Mouse (Mus musculus): ENCODE results near the gene Hoxc5.
A peak's percentile ranks its signal among the peaks of the same experiment; 100 is the strongest.

The Hoxc5 gene

DNA sequence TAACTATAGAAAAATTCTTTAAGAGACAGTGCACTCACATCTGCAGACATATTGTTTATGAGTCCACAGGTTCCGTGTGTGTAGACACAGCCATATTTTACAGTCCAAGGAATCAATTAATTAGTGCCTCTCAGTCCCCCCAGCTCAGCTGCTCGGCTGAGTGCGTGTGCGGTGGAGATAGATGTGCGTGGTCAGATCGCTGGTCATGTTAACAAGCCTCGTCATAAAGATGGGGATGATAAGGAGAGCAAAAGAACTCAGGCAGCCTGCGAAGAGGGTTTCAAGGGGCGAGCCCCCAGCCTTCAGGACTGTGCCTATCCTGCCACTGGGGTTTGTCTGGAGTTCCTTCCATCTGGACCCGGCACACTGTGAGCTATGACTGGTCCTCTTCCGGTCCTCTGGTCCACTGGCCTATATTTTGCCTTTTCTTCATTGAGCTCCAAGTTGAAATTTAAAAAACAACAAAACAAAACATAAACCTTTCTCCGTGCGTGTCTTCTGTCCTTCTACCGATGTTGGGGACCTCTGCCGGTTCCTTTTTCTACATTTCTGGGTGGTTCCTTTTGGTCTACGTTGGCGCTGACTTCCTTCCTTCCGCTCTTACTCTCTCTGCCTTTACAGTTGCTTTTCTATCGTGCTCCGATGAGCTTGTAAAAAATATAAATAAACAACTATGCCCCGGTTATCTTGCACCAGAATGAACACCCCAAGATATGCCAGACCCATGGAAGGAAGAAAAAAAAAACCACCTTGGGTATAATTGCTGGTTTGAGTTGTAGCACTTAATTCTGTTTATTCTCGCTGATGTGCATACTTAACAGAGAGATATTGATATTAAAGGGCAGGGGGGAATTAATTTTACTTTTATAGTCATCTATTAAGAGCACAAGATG is 21.8 kb upstream of the Hoxc5 start:
- peak in 1 of 2 experiments; percentile 24 for DNase-seq

DNA sequence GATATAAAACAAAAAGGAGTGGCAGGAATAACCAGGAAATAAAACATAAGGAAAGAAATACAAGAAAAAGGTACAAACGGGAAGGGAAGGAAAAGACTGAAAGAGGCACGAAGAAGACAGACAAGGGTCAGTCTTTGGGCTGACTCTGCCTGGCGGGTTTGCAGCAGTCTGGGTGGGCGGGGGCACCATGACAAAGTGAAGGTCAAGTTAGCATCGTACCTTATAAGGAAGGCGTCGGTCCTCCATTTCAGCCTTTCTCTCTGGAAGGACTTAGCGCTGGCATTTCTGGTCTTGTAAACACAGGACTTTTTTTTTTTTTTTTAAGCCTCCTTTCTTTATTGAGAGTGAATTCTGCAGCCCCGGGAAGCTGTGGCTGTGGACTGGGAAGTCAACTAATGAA is 20.0 kb upstream of the Hoxc5 start:
- peak in 1 of 2 experiments; percentile 23 for DNase-seq

DNA sequence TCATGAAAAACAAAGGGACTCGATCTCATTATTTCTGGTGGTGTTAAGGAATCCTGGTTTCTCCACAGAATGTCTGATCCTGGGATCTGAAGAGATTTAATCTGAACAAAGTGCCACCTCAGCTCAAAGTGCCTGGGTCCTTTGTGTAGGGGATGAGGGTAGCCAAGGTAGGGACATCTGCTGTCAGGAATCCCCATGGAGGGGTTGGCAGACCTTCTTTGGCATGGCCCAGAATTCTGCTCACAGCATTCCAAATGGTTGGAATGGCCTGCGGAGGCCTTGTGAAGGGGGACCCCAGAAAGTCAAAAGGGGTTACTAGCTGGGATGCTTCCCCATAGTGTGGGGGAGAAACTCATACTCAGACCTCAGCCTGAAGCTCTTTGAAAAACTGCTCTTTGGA is 18.4 kb upstream of the Hoxc5 start:
- no peak for DNase-seq

DNA sequence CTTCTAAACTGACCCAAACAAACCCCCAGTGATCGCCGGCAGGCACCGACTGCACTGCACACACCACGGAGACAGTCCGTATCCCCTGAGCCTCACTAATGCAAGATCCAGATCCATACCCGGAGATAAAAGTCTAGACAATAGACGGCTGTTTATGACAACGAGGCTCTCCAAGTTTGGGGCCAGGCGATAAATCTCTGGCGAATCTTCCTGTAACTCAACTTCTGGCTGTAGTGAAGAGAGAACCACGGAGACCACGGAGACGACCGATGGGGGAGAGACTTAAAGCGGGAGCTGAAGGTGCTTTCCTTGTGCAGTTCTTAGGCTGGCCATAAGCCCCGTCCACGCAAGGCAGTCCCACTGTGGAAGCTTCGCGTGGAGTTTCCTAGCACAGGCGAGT is 17.5 kb upstream of the Hoxc5 start:
- peak in 1 of 2 experiments; percentile 30 for DNase-seq

DNA sequence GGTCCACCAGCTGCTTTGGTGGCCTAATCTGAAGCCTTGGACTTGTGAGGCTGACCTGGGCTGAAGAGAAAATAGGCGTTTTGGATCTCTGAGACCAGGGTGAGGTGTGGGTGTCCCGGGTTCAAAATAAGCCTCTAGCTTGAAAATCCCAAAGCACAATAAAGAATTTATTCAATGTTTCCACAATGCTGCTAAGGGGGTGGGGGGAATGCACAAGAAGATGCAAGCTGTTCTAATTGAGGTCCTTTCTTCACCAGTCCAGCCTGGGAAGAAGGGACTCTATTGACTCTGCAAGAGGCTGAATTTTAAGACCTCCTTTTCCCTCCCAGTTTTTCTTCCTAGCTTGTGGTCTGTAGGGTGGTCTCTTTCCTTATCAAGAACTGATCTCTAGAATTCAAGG is 16.4 kb upstream of the Hoxc5 start:
- no peak for DNase-seq

DNA sequence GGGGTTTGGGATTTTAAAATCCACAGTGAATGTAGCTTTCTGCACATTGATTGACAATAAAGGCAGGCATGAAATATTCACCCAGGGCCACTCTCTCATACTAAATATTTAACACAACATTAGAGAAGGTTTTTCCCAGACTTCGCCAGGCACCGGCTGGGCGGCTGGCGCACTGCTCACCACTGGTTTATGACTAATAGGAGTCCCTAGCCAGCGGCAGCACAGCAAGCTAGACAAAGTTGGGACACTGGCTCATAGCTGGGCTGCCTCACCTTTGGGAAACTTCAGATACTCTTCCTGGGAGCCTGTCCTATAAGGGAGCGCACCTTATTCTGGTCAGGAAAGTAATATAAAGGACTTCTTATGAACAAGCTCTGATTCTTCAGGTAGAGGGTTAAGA is 13.7 kb upstream of the Hoxc5 start:
- DNase-seq: peak in 1 of 2 experiments; percentile 32

DNA sequence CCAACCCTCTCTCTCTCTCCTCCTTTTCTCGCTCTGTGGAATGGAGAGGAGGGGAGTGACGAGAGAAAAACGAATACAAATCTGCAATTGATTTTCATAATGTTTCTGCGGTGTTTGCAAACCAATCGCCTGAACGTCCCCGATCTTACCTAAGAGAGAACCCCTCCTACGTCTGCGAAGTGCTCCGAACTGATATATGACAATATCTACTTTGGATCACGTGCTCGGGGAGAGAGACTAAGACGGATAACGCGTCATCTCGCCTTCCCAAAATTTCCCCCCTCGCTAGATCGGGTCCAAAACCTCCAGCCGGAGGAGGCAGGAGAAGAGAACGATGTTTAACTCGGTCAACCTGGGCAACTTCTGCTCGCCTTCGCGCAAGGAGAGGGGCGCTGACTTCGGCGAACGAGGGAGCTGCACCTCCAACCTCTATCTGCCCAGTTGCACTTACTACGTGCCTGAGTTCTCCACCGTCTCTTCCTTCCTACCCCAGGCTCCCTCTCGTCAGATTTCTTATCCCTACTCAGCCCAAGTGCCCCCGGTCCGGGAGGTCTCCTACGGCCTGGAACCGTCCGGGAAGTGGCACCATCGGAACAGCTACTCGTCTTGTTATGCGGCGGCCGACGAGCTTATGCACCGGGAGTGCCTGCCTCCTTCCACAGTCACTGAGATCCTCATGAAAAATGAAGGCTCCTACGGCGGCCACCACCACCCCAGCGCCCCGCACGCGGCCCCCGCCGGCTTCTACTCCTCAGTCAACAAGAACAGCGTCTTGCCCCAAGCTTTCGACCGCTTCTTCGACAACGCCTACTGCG is 12.8 kb upstream of the Hoxc5 start, which contains the start of gene Hoxc11:
Gene Hoxc11, plus strand, starts transcription at position 236 of the 815 bp plus-strand sequence.
- DNase-seq: peak in 1 of 2 experiments; percentile 52

DNA sequence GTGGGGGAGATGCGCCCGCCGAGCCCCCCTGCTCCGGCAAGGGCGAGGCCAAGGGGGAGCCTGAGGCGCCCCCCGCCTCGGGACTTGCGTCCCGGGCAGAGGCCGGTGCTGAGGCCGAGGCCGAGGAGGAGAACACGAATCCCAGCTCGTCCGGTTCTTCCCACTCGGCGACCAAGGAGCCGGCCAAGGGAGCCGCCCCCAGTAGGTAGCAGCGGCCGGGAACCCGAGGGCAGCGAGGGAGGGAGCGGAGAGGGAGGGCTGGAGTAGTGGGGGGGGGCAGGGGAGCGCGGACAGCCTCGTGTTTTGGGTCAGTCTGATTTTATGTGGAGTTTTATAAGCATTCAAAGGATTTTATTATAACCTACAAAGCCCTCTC is 12.2 kb upstream of the Hoxc5 start:
- peak in 1 of 2 experiments; percentile 51 for DNase-seq

DNA sequence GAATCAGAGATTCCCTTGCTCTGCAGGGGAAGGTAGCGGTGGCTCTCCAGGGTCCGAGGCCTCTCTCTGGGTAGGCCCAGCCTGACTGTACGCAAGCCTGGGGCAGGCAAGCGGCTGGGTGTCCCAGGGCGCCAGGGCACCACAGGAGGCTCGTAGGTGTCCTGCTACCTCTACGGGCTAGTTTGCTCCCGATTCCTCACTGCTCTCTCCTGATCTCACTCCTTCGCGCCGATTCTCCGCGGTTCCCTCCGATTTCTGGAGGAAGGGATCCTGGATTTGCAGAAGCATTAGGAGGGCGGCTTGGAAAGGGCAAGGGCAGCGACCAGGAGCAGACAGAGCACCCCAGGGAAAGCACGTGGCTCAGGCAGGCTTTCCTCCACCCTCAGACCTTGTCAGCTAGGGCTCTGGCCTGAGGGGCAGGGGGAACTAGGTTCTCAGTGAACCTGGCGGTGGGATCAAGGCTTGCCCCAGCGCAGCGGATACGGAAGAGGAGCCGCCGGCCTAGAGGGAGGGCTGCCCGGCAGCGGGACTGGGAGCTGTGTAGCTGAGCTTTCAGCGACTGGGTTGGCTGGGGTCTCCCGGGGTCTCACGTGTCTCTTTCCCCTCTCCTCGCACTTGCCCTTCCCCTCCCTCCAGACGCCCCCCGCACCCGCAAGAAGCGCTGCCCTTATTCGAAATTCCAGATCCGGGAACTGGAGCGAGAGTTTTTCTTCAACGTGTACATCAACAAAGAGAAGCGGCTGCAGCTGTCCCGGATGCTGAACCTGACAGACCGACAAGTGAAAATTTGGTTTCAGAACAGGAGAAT is 11.2 kb upstream of the Hoxc5 start:
- peak in 1 of 2 experiments; percentile 65 for DNase-seq

DNA sequence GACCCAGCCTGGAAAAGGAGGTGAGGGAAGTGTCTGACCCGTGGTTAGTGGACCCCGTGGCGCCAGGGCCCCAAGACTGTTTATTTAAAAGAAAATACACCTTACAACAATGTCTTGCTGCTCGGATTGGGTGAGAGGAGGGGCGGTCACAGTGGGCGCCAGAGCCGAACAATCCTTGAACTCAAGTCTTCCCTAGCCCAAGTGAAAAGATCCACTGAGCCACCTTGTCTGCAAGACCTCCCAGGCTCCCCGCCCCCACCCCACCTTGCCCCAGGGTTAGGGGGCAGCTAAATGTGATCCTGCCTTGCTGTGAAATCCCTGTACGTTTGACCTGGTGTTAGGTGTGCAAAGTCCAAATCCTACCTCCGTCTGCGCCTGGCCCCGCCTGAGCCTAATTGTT is 10.3 kb upstream of the Hoxc5 start:
- peak in 1 of 2 experiments; percentile 37 for DNase-seq

DNA sequence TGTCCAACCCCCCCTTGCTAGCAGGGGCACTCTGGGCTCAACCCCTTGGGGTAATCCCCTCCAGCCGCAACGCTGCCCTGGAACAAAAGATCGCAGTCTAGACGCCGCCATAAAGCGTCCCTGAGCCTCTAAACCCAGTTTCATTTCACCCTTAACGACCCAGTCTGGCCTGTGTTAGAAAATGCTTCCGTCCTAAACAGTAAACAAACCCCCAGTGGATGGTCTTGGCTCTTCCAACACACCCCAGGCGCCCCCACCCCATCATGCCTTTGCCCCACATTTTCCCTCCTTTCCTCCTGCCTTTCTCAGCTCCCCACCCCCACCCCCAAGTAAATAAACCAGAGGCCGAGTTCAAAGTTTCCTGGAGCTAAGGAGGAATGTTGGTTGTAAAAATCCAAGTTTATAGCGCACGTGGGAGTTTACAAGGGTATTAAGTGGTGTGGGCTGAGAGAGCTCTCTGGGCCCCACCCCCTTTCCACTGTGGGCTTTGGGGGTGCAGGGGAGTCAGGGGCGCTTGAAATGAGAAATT is 7.5 kb upstream of the Hoxc5 start:
- DNase-seq: no peak

DNA sequence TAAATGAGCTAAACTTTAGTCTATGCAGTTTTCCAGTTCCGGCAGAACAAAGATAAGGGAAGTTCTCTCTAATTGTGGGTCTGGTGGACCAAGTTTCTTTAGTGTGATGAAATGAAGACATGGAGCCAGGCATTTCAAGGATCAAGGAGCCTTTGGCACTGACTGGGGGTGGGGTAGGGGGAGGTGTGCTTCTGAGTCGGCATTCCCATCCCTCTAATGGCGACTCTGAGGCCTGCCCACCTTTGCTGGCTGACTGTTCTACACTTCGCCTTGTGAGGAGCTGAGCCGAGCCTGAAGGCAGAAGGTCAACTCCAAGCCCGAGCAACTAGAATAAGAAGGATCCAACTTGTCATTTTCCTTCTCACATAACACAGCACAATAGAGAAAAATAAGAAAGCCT is 5.5 kb upstream of the Hoxc5 start:
- DNase-seq: peak in 1 of 2 experiments; percentile 62

DNA sequence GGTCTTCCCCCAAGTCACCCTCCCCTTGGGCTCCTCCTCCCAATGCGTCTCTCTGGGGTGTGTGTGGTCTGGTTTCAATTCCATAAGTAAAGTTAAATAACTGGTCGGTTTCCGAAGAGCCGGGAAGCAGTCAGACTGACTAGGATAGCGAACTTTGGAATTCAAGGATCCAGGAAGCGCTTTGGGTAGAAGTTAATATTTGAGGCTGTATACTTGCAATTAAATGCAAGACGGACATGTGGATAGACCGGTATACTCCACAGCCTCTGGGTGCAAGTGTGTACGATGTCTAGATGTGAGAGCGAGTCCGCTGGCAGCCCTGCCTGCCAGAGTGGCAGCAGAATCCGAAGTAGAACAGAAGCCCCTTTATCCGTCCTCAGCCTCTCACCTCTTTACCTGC is 4.8 kb upstream of the Hoxc5 start:
- peak in 1 of 2 experiments; percentile 34 for DNase-seq

DNA sequence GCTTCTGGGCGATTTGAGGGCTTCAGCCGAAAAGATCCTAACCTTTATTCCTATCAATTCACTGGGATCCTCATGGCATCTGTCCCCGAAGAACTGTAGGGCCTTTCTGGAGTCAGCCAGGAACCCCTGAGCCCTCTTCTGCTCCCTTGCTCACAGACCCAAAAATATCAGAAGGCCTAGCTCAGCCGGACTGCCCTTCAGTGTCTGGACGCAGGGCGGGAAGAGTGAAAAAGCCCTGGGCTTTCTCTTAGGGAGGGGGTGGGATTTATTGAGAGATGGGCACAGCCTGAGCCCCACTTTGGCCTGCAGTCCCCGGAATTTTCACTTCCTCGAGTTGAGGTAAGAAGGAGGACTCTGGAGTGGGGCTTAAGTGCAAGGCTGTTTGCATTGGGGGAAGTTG is 4.0 kb upstream of the Hoxc5 start:
- DNase-seq: peak in 1 of 2 experiments; percentile 49

DNA sequence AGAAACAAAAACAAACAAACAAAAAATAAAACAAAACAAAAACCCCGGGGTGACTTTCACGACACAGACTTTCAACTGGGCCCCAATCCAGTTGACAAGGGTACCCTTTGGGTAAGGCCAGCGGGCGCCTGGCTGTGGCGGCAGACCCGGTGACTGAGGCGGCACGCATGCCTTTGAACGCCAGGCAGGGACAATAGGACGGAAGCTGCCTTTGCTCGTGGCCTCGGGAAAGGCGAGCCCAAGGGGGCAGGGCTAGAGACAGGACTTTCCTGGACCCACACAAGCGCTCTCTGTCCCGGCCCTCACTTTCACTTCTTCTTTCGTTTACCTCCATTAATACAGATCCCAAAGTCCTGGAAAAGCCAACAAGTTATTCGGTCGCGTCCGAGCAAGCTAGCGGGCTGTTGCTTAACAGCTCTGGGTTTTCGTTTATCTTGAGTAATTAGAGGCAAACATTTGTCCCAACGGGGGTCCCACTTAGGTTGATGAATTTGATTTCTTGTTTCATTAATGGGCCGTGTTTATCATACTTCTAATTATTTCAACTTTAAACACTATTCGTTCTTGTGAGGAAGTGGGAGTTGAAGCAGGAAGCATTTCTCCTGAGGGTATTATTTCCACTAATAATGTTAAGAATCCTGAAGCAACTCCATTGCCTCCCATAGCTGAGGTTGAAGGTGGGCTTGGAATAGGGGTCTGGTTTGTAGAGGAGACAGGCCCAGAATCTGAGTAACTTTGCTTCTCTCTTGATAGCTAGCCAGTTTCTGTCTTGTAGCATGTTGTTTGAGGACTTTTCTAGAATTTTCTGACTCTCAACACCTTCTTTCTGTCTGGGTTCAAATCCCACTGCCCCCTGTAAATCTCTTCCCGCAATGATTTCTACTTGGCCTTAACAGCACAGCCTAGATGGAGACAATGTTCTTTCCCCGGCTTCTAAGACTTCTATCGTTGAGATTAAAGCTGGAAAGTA is 3.3 kb upstream of the Hoxc5 start:
- peak; percentile 74 to 87 for DNase-seq

DNA sequence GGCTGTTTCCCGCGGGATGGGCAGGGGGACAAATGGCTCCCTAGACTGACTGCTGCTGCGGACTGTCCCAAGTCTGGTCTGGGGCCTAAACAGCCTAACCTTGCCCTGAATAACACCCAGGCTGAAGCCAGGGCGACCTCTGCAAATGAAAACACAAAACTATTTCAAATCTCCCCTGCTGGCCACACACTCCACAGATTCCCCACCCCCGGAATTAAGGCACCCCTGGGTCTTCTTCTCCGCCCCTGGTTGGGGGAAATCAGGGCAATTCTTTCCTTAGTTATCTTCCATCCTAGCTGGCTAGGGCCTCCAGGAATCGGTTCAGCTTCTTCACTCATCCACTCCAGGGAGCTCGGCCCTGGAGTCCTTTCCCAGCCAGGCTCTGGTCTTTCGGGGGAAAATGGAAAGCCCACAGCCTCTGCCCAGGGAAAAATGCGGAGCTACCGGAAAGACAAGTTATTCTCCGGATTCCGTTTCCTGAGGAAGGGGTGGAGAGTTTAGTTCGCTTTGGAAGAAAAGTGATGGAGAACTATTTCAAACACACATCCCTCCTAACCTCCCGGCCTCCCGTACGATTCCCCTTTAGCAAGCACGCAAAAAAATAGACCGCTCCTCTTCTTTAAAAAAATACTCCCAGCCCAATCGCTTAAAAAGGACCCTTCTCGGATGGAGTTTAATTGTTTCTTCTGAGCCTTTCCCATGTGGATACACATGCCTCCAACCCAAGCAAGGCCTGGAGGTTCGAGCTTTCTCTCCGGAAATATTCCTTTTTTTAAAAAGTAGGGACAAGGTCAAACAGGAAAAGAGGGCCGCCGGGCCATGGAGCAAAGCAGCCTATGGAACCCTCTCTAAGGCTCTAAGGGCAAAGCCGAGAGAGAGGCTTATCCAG is 2.0 kb upstream of the Hoxc5 start:
- peak in 1 of 2 experiments; percentile 47 for DNase-seq

DNA sequence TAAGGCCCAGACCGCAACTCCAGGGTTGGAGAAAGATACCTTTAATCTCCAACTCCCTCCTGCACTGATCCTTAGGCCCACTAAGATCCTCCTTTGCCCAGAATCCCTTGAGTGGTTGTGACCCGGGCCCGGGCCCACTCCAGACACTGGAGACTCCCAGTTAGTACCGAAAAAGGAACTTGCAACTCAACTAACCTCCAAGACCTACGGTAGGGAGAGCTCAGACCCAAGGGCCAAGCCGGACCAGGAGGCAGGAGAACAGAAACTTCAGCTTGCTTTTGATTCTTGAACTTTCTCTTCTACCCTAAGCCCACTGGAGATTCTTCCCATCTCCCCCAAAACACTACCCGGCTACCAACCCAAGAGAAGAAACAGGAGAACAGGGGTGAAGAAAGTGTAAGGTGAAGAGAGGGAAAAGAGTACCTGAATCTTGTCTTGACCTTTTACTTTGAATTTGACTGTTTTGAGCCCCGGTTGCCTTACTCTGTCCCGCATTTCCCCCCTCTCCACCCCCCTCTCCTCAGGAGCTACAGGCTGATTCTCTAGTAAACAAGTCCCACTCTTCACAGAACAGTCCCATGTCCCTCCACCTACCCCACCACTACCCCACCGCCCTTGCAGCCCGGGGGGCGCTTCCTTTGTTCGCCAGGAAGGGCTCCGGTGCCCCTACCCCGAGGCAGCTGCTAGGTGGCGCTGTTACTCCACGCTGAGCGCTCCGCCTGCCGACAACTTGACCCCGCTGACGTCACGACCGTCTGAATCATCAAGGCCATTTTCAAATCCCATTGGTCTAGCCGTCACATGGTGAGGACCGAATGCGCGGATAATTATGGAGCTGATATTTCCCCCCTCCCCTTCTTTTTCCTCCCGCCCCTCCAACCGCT is 1.1 kb upstream of the Hoxc5 start:
- peak; percentile 96 to 99 for DNase-seq

DNA sequence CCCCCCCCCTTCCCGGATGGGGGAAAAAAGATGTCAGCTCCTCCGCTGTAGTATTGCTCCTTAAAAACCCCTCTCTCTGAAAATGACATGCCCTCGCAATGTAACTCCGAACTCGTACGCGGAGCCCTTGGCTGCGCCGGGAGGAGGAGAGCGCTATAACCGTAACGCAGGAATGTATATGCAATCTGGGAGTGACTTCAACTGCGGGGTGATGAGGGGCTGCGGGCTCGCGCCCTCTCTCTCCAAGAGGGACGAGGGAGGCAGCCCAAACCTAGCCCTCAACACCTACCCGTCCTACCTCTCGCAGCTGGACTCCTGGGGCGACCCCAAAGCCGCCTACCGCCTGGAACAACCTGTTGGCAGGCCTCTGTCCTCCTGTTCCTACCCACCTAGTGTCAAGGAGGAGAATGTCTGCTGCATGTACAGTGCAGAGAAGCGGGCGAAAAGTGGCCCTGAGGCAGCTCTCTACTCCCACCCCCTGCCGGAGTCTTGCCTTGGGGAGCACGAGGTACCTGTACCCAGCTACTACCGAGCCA is 399 bp upstream of the Hoxc5 start, which contains the start of gene Hoxc10:
Gene Hoxc10, plus strand, starts transcription at position 21 of the 536 bp plus-strand sequence.
- DNase-seq: peak in 1 of 2 experiments; percentile 68

All from kidney, postnatal 25 days (tissue).